Mouse (Mus musculus) hematopoietic stem cell, adult 5-6 weeks (primary cell): Measurements from ENCODE around the gene Gm13290. TPM values are rescaled to one million over a fixed set of nuclear protein-coding genes. Genes with fewer than 3 reads are reported as not detected.

Experiments
- ATAC-seq, 2 experiments: fragments of 125-278 bp in 1 of 2; replicated peaks in 1 of 2; 2 replicates each; pipeline ENCODE4 v1.8.0; 2016 to 2017; ENCODE audit warnings: inconsistent platforms in 2 of 2, mild to moderate bottlenecking in 2 of 2, moderate number of reproducible peaks in 2 of 2, low read depth in 1 of 2, moderate TSS enrichment in 1 of 2; ENCODE audit not compliant: low FRiP score in 2 of 2, poor library complexity in 2 of 2, severe bottlenecking in 2 of 2, insufficient read depth in 1 of 2, low TSS enrichment in 1 of 2
- total RNA-seq: library from RNA; stranded (forward); fragments of 172-1452, 232-1000 nt; gene quantifications from 2 replicates; pipeline ENCODE4 v1.2.3, GENCODE M21; 2017

The Gm13290 gene
- total RNA-seq, 1 experiment from 2014 or later: not detected

DNA sequence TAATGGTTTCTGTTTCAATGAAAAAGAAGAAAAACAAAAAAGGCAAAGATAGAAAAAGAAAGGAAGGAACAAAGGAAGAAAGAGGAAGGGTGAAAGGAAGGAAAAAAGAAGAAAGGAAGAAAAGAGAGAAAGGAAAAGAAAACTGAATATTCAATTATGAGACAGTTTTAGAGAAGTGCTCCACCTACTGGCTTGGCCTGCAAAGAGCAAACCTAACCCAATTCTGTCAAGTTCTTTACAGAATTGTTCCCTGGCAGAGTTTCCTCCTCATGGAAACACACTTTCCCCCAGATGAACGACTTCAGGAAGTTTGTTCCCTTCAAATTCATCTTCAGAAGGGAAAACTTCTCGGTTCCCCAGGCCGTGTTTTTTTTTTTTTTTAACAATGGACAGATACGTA, 49.4 kb downstream of the Gm13290 start:
- peak in 1 of 2 experiments; percentile 62; a peak in 1 of 4 replicates for ATAC-seq

Other genes starting within 250 kb of the Gm13290 start
- not detected in 2 replicates for gene Ifna15, start 215.6 kb upstream of the Gm13290 start, total RNA-seq
- not detected in 2 replicates for gene Ifna14, start 202.0 kb upstream of the Gm13290 start, total RNA-seq
- not detected in 2 replicates for gene Ifna9, start 181.4 kb upstream of the Gm13290 start, total RNA-seq
- gene Ifna12, start 170.5 kb upstream of the Gm13290 start, total RNA-seq: not detected in 2 replicates
- gene C87499, start 139.4 kb upstream of the Gm13290 start, total RNA-seq: not detected in 2 replicates
- gene Ifna13, start 129.4 kb upstream of the Gm13290 start, total RNA-seq: not detected in 2 replicates
- gene Ifna16, start 96.9 kb upstream of the Gm13290 start, total RNA-seq: not detected in 2 replicates
- gene Ifna2, start 89.9 kb upstream of the Gm13290 start, total RNA-seq: not detected in 2 replicates
- not detected in 2 replicates for gene Ifnab, start 82.5 kb upstream of the Gm13290 start, total RNA-seq
- gene Gm26566, start 52.0 kb upstream of the Gm13290 start, total RNA-seq: 2.2 TPM in 1 of 2 replicates, not detected in the other
- 101 and 115 TPM in 2 replicates for gene Klhl9, start 51.4 kb upstream of the Gm13290 start, total RNA-seq
- not detected in 2 replicates for gene Gm13271, start 19.0 kb upstream of the Gm13290 start, total RNA-seq
- gene Gm13283, start 13.7 kb upstream of the Gm13290 start, total RNA-seq: not detected in 2 replicates
- gene Gm13289, start 3.1 kb downstream of the Gm13290 start, total RNA-seq: not detected in 2 replicates
- gene Gm13272, start 6.0 kb downstream of the Gm13290 start, total RNA-seq: not detected in 2 replicates
- gene Ifnz, start 8.3 kb downstream of the Gm13290 start, total RNA-seq: 0.55 TPM in 1 of 2 replicates, not detected in the other
- gene Gm13276, start 11.9 kb downstream of the Gm13290 start, total RNA-seq: not detected in 2 replicates
- not detected in 2 replicates for gene Gm13277, start 14.8 kb downstream of the Gm13290 start, total RNA-seq
- not detected in 2 replicates for gene Gm13278, start 17.7 kb downstream of the Gm13290 start, total RNA-seq
- not detected in 2 replicates for gene Gm13275, start 20.7 kb downstream of the Gm13290 start, total RNA-seq
- not detected in 2 replicates for gene Gm13279, start 23.6 kb downstream of the Gm13290 start, total RNA-seq
- gene Gm13285, start 25.8 kb downstream of the Gm13290 start, total RNA-seq: 0.89 TPM in 1 of 2 replicates, not detected in the other
- gene Gm13287, start 29.4 kb downstream of the Gm13290 start, total RNA-seq: not detected in 2 replicates
- not detected in 2 replicates for gene Gm13288, start 31.7 kb downstream of the Gm13290 start, total RNA-seq
- gene Ifna7, start 42.4 kb downstream of the Gm13290 start, total RNA-seq: not detected in 2 replicates
- gene Ifna11, start 46.1 kb downstream of the Gm13290 start, total RNA-seq: not detected in 2 replicates
- not detected in 2 replicates for gene Ifna6, start 53.6 kb downstream of the Gm13290 start, total RNA-seq
- not detected in 2 replicates for gene Ifna5, start 61.7 kb downstream of the Gm13290 start, total RNA-seq
- not detected in 2 replicates for gene Ifna4, start 68.0 kb downstream of the Gm13290 start, total RNA-seq
- not detected in 2 replicates for gene Ifna1, start 76.3 kb downstream of the Gm13290 start, total RNA-seq
- gene Ifne, start 106.4 kb downstream of the Gm13290 start, total RNA-seq: not detected in 2 replicates